Mouse (Mus musculus) kidney, adult 2 months (tissue): ENCODE results near the gene Wfdc1. TPM values are rescaled to one million over a fixed set of nuclear protein-coding genes. Genes with fewer than 3 reads are reported as not detected.

Experiments
- DNase-seq: peaks from one replicate; pipeline ENCODE4 v3.0.0; 2021
- H3K27ac ChIP-seq: fragments of 200-500 bp; 2 replicates; pipeline ENCODE4 v1.5.1; 2012; ENCODE audit warnings: low read depth, low read length, control low read depth, inconsistent platforms; ENCODE audit not compliant: insufficient read depth
- H3K27me3 ChIP-seq: fragments of 200-500 bp; replicated peaks from 2 replicates; pipeline ENCODE4 v1.6.1; 2012; ENCODE audit warnings: mild to moderate bottlenecking, moderate library complexity, low read length, inconsistent platforms; ENCODE audit not compliant: control insufficient read depth, insufficient read depth
- H3K36me3 ChIP-seq: fragments of 200-500 bp; 2 replicates; pipeline ENCODE4 v1.6.1; 2012; ENCODE audit warnings: mild to moderate bottlenecking, moderate library complexity, low read length, inconsistent platforms; ENCODE audit not compliant: control insufficient read depth, insufficient read depth
- H3K4me1 ChIP-seq: fragments of 200-500 bp; 2 replicates; pipeline ENCODE4 v1.6.1; 2011; ENCODE audit warnings: low read length; ENCODE audit not compliant: control insufficient read depth, insufficient read depth
- H3K4me3 ChIP-seq: fragments of 200-500 bp; 2 replicates; pipeline ENCODE4 v1.5.1; 2011; ENCODE audit warnings: mild to moderate bottlenecking, low read depth, low read length, control low read depth; ENCODE audit not compliant: insufficient read depth
- CTCF ChIP-seq: fragments of 200-500 bp; conservative IDR thresholded peaks from 2 replicates; pipeline ENCODE4 v1.5.1; 2011; ENCODE audit warnings: low read depth, mild to moderate bottlenecking, control low read depth, low read length, moderate library complexity, mixed read lengths; ENCODE audit not compliant: insufficient read depth, insufficient read length
- POLR2A ChIP-seq: fragments of 200-500 bp; IDR thresholded peaks from one replicate; pipeline ENCODE4 v1.6.1; 2011; ENCODE audit warnings: low read depth, low read length, control low read depth
- WGBS: fragments of 180-500 bp; shearing (Covaris S2); methylation state at CpG from one replicate; pipeline ENCODE4 v1.1.7; 2018; 5-methylcytosine and 5-hydroxymethylcytosine counted together
- polyA plus RNA-seq: library from polyadenylated mRNA; depleted of rRNA; stranded (reverse); fragments of >200 nt; gene quantifications from 2 replicates; pipeline ENCODE4 v1.2.3, GENCODE M21; 2012

Gene Wfdc1
- polyA plus RNA-seq, 1 experiment = 8.4 TPM

- no peak overlapping the region for H3K27ac ChIP-seq
- peaks cover 3% of the 10 kb centered on the region; the same call in 1 of the 2 replicates for H3K4me1 ChIP-seq
- TF ChIP-seq POLR2A (no peak), CTCF (peak; percentile 45)
- H3K27me3 ChIP-seq = no peaks in the 10 kb centered on the region
- H3K36me3 ChIP-seq = no peaks in the 10 kb centered on the region
- no peak for DNase-seq
- H3K4me3 ChIP-seq = no peak overlapping the region
- 58% methylated on average over 12 of the region's 12 CpGs for WGBS
These were observed 3.1 kb downstream of the Wfdc1 start for GRCm38 (mm10) chr8:119669284-119669683.

- peak; percentile 73 for DNase-seq
- Histone ChIP-seq H3K27me3 (no peaks in the 10 kb centered on the region), H3K4me3 (0 out of 2 replicates have a peak overlapping the region, but pooled peaks have one; percentile 11), H3K36me3 (no peaks in the 10 kb centered on the region), H3K27ac (peak overlapping the region; percentile 63), H3K4me1 (peaks cover 3% of the 10 kb centered on the region; the same call in 1 of the 2 replicates)
- TF ChIP-seq CTCF (no peak), POLR2A (no peak)
- WGBS = 42% methylated on average over 16 of the region's 16 CpGs
These were observed 4.4 kb downstream of the Wfdc1 start for GRCm38 (mm10) chr8:119670419-119671091.

GRCm38 (mm10) chr8:119673976-119674555, 7.9 kb downstream of the Wfdc1 start:
- Histone ChIP-seq H3K4me3 (no peak overlapping the region), H3K36me3 (no peaks in the 10 kb centered on the region), H3K27me3 (no peaks in the 10 kb centered on the region), H3K4me1 (peaks cover 3% of the 10 kb centered on the region; the same call in 1 of the 2 replicates), H3K27ac (no peak overlapping the region)
- no peak for DNase-seq
- TF ChIP-seq CTCF = no peak
- TF ChIP-seq POLR2A = no peak
- 73% methylated on average over 11 of the region's 11 CpGs for WGBS

- WGBS = 85% methylated on average over 5 of the region's 5 CpGs
These were observed 9.3 kb downstream of the Wfdc1 start for GRCm38 (mm10) chr8:119675457-119675856.

GRCm38 (mm10) chr8:119676389-119676788, 10.2 kb downstream of the Wfdc1 start:
- peak; percentile 94 for DNase-seq
- H3K4me3 ChIP-seq = no peak overlapping the region
- WGBS = 12% methylated on average over 8 of the region's 8 CpGs
- no peaks in the 10 kb centered on the region for H3K27me3 ChIP-seq
- TF ChIP-seq POLR2A = no peak
- TF ChIP-seq CTCF = peak; percentile 98
- H3K4me1 ChIP-seq = no peaks in the 10 kb centered on the region
- H3K27ac ChIP-seq = no peak overlapping the region
- no peaks in the 10 kb centered on the region for H3K36me3 ChIP-seq

More at GRCm38 (mm10) chr8:119675457-119675856, 9.3 kb downstream of the Wfdc1 start:
- H3K4me1 ChIP-seq = peaks cover 2% of the 10 kb centered on the region; the same call in 1 of the 2 replicates
- H3K27ac ChIP-seq = no peak overlapping the region
- TF ChIP-seq POLR2A = no peak
- TF ChIP-seq CTCF = no peak
- no peaks in the 10 kb centered on the region for H3K27me3 ChIP-seq
- no peaks in the 10 kb centered on the region for H3K36me3 ChIP-seq
- no peak overlapping the region for H3K4me3 ChIP-seq
- no peak for DNase-seq

GRCm38 (mm10) chr8:119678138-119678843, 12.1 kb downstream of the Wfdc1 start:
- Histone ChIP-seq H3K4me3 (peak overlapping the region; percentile 15; the same call in 1 of the 2 replicates), H3K36me3 (no peaks in the 10 kb centered on the region), H3K27ac (no peak overlapping the region), H3K4me1 (no peaks in the 10 kb centered on the region), H3K27me3 (no peaks in the 10 kb centered on the region)
- peak; percentile 41 for DNase-seq
- 10% methylated on average over 18 of the region's 18 CpGs for WGBS
- TF ChIP-seq POLR2A (no peak), CTCF (peak; percentile 52)

- no peak for DNase-seq
- Histone ChIP-seq H3K36me3 (no peaks in the 10 kb centered on the region), H3K27ac (no peak overlapping the region), H3K4me3 (no peak overlapping the region), H3K27me3 (no peaks in the 10 kb centered on the region), H3K4me1 (no peaks in the 10 kb centered on the region)
- no peak for TF ChIP-seq POLR2A
- no peak for TF ChIP-seq CTCF
- WGBS = 58% methylated on average over 14 of the region's 14 CpGs
These were observed 13.0 kb downstream of the Wfdc1 start for GRCm38 (mm10) chr8:119679184-119679583.
